Mouse (Mus musculus): ENCODE results near the gene Zfp281.

GRCm38 (mm10) chr1:136602303-136602702, 22.4 kb upstream of the Zfp281 start:
- TF ChIP-seq HCFC1 (IDR thresholded peaks at IDR 0.05; ENCODE audit: borderline replicate concordance, insufficient read depth, low read length) (no peak), ZNF384 (IDR thresholded peaks at IDR 0.05; ENCODE audit: low read depth, low read length) (no peak)

All from ES-E14 (cell line).